Mouse (Mus musculus) small intestine, adult 2 months (tissue): Measurements from ENCODE around the gene Sult2b1. TPM values are rescaled to one million over a fixed set of nuclear protein-coding genes. Genes with fewer than 3 reads are reported as not detected.

Source experiments
- H3K27ac ChIP-seq: fragments of 200-500 bp; 2 replicates; pipeline ENCODE4 v1.5.1; 2012; ENCODE audit warnings: low read depth, low read length, control low read depth, inconsistent platforms; ENCODE audit not compliant: insufficient read depth
- H3K27me3 ChIP-seq: fragments of 200-500 bp; 2 replicates; pipeline ENCODE4 v1.6.1; 2012; ENCODE audit warnings: mild to moderate bottlenecking, moderate library complexity, low read length, inconsistent platforms; ENCODE audit not compliant: control insufficient read depth, insufficient read depth
- H3K36me3 ChIP-seq: fragments of 200-500 bp; 2 replicates; pipeline ENCODE4 v1.6.1; 2012; ENCODE audit warnings: mild to moderate bottlenecking, low read length, control low read depth, inconsistent platforms; ENCODE audit not compliant: control insufficient read depth, insufficient read depth
- H3K4me1 ChIP-seq: fragments of 200-500 bp; 2 replicates; pipeline ENCODE4 v1.6.1; 2012; ENCODE audit warnings: low read length, inconsistent platforms, mixed read lengths; ENCODE audit not compliant: control insufficient read depth, insufficient read depth, insufficient read length
- H3K4me3 ChIP-seq: fragments of 200-500 bp; 2 replicates; pipeline ENCODE4 v1.5.1; 2012; ENCODE audit warnings: low read depth, mild to moderate bottlenecking, control low read depth, inconsistent platforms, low read length, moderate library complexity
- CTCF ChIP-seq: fragments of 200-500 bp; IDR thresholded peaks from 2 replicates; pipeline ENCODE4 v1.5.1; 2012; ENCODE audit warnings: low read depth, mild to moderate bottlenecking, control low read depth, inconsistent platforms, low read length, moderate library complexity, mixed read lengths; ENCODE audit not compliant: insufficient replicate concordance, insufficient read length; ENCODE audit errors: extremely low read depth
- POLR2A ChIP-seq: fragments of 200-500 bp; IDR thresholded peaks from 2 replicates; pipeline ENCODE4 v1.6.1; 2012; ENCODE audit warnings: low read depth, mild to moderate bottlenecking, control low read depth, inconsistent platforms, low read length, moderate library complexity
- WGBS: fragments of 180-500 bp; shearing (Covaris S2); methylation state at CpG from one replicate; pipeline ENCODE4 v1.1.7; 2018; 5-methylcytosine and 5-hydroxymethylcytosine counted together
- polyA plus RNA-seq: library from polyadenylated mRNA; depleted of rRNA; stranded (reverse); fragments of >200 nt; gene quantifications from 2 replicates; pipeline ENCODE4 v1.2.3, GENCODE M21; 2012

Sult2b1 gene
- polyA plus RNA-seq, 1 experiment = 454 TPM

DNA sequence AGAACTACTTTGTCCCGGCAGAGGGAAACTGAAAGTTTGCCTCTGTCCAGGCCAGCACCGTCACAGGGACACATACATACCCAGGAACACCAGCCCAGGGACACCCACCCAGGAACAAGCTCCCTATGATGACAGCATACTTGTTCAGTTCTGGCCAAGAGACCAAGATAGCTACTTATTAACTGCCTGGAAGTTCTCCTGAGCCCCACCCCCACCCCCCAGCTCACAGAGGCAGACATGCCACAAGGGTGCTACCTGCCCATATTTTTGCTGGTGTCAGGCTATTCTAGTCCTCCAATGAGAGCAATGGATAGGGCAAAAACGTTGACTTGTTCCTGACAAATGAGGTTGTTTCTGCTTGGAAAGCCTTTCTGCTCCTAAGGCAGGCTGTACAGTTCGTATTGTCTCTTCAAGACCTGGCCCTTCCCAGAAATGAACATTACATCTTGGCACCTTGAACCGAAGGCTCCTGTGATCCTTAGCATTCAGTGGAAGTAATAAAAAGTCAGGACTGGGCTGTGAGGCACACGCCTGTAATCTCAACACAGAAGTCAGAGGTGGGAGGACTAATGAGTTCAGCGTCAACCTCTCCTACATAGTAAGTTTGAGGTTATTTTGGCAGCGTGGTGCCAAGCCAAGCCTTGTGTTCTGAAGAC, 13.9 kb downstream of the Sult2b1 start:
- Histone ChIP-seq H3K4me3 (peak overlapping the region; percentile 14; the same call in 1 of the 2 replicates), H3K36me3 (no peaks in the 10 kb centered on the region), H3K27ac (peak overlapping the region; percentile 99), H3K4me1 (peaks cover 31% of the 10 kb centered on the region; the same call in 1 of the 2 replicates), H3K27me3 (no peaks in the 10 kb centered on the region)
- WGBS = 22% methylated on average over 8 of the region's 8 CpGs
- no peak for TF ChIP-seq CTCF
- TF ChIP-seq POLR2A = peak; percentile 61; the same call in 1 of the 2 replicates

DNA sequence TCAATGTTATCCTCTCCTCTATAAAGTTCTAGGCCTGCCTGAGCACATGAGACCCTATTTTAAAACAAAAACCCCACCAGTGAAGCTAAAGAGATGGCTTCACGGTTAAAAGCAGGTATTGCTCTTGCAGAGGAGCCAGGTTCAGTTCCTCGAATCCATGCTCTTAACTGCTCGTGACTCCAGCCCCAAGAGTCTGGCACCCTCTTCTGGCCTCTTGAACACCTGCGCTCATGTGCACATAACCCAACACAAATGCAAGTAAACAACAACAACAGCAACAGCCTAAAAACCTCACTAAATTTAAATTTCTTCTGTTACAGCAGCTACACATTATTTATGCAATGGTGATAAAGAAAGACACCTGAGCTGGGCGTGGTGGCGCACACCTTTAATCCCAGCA, 17.0 kb downstream of the Sult2b1 start:
- WGBS = 97% methylated on average over 6 of the region's 6 CpGs
- peaks cover 26% of the 10 kb centered on the region; the same call in 1 of the 2 replicates for H3K4me1 ChIP-seq
- no peak for TF ChIP-seq POLR2A
- TF ChIP-seq CTCF = peak; percentile 22; the same call in 1 of the 2 replicates
- H3K27me3 ChIP-seq = no peaks in the 10 kb centered on the region
- H3K36me3 ChIP-seq = no peaks in the 10 kb centered on the region
- no peak overlapping the region for H3K4me3 ChIP-seq
- H3K27ac ChIP-seq = no peak overlapping the region

DNA sequence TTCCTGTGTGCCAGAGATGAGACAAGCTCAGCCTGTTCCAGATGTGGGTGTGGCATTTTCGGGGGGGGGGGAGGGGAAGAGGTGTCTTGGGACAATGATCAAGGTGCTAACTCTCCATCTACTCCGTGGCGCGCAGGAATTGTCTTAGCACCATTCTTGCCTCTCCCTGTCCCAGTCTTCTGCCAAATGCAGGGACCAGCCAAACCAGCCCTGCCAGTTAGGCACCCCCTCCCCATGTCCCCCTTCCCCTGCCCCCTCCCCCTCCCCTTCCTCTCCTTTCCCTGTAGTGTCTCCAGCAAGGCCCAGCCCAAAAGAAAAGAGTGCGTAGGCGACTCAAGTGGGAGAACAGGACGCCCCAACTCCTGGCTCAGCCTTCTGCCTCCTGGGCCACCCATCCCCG, 17.7 kb downstream of the Sult2b1 start:
- Histone ChIP-seq H3K4me3 (no peak overlapping the region), H3K27me3 (no peaks in the 10 kb centered on the region), H3K27ac (no peak overlapping the region), H3K36me3 (no peaks in the 10 kb centered on the region), H3K4me1 (peaks cover 23% of the 10 kb centered on the region; the same call in 1 of the 2 replicates)
- TF ChIP-seq CTCF = no peak
- 57% methylated on average over 8 of the region's 8 CpGs for WGBS

DNA sequence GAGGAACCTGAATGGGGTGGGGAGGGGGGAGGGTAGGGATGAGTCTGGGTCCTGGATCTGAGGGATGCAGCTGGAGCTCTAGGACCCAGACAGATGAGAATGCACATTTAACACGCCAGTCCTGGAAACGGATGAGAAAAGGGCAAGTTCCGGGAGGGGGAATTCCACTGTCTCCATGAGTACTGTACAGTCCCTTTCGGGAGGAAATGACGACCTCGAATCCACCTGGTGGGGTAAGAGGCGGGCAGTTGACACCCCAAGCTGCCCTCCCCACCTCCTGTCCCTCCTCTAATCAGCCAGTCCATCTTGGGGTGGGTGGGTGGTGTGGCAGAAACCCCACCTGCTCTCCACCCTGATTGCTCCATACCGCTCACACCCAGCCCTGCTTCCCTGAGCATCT, 18.5 kb downstream of the Sult2b1 start:
- H3K4me3 ChIP-seq = no peak overlapping the region
- 29% methylated on average over 8 of the region's 8 CpGs for WGBS

DNA sequence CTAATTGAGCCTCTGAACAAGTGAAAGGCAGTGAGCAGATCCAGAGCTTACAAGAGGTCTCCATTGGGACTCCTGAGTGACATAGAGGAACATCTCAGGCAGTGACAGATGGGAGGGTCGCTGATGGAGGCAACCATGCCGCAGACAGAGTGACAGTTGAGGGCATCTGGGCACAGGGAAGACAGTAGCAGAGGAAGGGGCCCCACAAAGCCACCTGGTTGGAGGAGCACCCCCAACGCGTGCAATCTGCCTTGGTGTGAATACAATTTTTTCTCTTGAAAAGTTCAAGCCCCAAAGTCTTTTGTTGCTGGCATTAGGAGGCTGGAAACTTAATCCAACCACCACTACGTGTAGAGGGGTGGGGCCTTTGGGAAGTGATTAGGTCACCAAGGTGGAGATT, 24.3 kb downstream of the Sult2b1 start:
- no peak for TF ChIP-seq CTCF
- TF ChIP-seq POLR2A = no peak
- H3K4me3 ChIP-seq = no peak overlapping the region
- peak overlapping the region; percentile 83 for H3K27ac ChIP-seq
- no peaks in the 10 kb centered on the region for H3K27me3 ChIP-seq
- peaks cover 2% of the 10 kb centered on the region; the same call in 1 of the 2 replicates for H3K36me3 ChIP-seq
- H3K4me1 ChIP-seq = peaks cover 14% of the 10 kb centered on the region; the same call in 1 of the 2 replicates
- WGBS = 60% methylated on average over 5 of the region's 5 CpGs

More for the DNA sequence above, 18.5 kb downstream of the Sult2b1 start:
- Histone ChIP-seq H3K27ac (no peak overlapping the region), H3K36me3 (no peaks in the 10 kb centered on the region), H3K4me1 (peaks cover 16% of the 10 kb centered on the region; the same call in 1 of the 2 replicates), H3K27me3 (no peaks in the 10 kb centered on the region)
- TF ChIP-seq CTCF (no peak), POLR2A (no peak)

DNA sequence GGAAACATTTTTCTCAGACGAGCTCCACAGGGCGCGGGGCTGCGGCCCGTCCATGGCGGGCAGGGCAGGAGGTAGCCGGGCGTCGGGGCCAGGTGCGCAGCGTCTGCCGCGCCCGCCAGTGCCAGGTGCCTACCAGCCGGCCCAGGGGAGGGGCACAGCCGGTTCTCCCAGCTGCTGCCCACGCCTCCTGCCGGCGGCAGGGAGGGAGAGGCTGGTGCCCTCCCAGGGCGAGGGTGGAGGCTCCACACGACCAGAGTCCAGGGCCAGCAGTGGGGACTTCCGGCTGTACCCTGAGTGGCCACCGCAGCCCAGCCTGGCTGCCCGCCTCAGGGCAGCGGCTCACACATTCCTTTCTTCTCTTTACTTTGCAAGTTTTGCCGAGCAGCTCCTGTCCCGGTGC, 25.1 kb downstream of the Sult2b1 start:
- Histone ChIP-seq H3K27ac (peak overlapping the region; percentile 89), H3K4me3 (peak overlapping the region; percentile 81)

DNA sequence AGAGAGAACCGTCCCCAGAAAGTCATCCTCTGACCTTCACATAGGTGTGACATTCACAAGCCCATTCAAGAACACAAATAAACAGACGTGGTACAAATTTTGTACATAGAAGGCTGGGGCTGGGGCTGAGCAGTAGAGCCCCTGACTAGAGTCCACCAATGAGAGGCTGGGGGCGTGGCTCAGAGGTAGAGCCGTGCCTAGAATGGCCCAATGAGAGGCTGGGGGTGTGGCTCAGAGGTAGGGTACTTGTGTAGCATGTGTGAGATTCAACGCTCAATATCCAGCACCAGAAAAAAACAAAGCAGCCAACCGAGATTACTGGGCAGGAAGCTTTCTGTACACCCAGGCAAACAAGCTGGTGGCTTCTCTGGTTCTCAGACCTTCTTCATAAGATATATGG, 28.8 kb downstream of the Sult2b1 start:
- 65% methylated on average over 6 of the region's 6 CpGs for WGBS
- peaks cover 9% of the 10 kb centered on the region for H3K36me3 ChIP-seq
- TF ChIP-seq POLR2A (no peak), CTCF (no peak)

More for the DNA sequence above, 25.1 kb downstream of the Sult2b1 start:
- Histone ChIP-seq H3K36me3 (peaks cover 4% of the 10 kb centered on the region), H3K4me1 (peaks cover 14% of the 10 kb centered on the region; the same call in 1 of the 2 replicates), H3K27me3 (no peaks in the 10 kb centered on the region)
- peak; percentile 33; the same call in 1 of the 2 replicates for TF ChIP-seq CTCF
- peak; percentile 55; the same call in 1 of the 2 replicates for TF ChIP-seq POLR2A
- WGBS = 6% methylated on average over 27 of the region's 27 CpGs

More for the DNA sequence above, 28.8 kb downstream of the Sult2b1 start:
- H3K4me3 ChIP-seq = no peak overlapping the region
- no peaks in the 10 kb centered on the region for H3K27me3 ChIP-seq
- peaks cover 23% of the 10 kb centered on the region; the same call in 1 of the 2 replicates for H3K4me1 ChIP-seq
- no peak overlapping the region for H3K27ac ChIP-seq
